In the genomic region with DNA sequence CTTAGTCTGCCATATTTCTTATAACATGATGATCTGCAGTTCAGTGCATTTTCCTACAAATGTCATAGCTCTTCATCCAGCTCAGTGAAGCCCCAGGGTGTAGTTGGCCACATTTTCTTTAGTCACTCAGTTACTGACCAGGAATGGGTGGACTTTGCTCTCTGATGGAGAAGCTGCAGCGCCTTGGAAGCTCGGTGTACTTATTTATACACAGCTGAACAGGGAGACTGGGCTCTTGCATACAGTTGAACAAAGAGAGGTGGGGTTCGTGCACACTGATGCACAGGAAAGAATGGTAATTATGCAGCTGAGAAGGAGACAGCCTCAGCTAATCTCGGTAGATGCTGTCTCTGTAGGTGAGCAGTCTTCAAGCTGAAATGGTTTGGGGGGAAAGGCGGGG, we compare ENCODE assay signal across 15 mouse cellular contexts.
"Had no signal": no experiment of that assay in that cellular context is flagged by ENCODE, and none has a peak within 500 bp of the region (broad histone marks: within the 10 kb centered on the region; RNA-seq: fewer than 3 reads in every experiment).

No protein-coding gene starts in this region.

- ATAC-seq: hindbrain, embryonic 16.5 days; inflammation-experienced regulatory T-cells, adult 6 months; liver, postnatal 0 days; midbrain, embryonic 16.5 days had no signal

- H3K27me3 ChIP-seq: liver, embryonic 13.5 days; lung, embryonic 15.5 days; midbrain, embryonic 12.5 days; neural tube, embryonic 13.5 days had no signal

- H3K4me1 ChIP-seq: limb, embryonic 12.5 days; liver, embryonic 13.5 days; lung, embryonic 15.5 days; midbrain, embryonic 12.5 days had no signal

- DNase-seq: liver; liver, embryonic 13.5 days; liver, postnatal 0 days; retina, postnatal 1 day; right cerebral cortex, postnatal 4 days; spleen, adult 18-20 months; thymus, adult 2 months; thymus, postnatal 25 days had no signal

- H3K9ac ChIP-seq: limb, embryonic 12.5 days; liver, embryonic 13.5 days; liver, postnatal 0 days; lung, embryonic 15.5 days; midbrain, embryonic 12.5 days; neural tube, embryonic 13.5 days had no signal

- H3K27ac ChIP-seq: limb, embryonic 12.5 days; liver, embryonic 13.5 days; lung, embryonic 15.5 days; midbrain, embryonic 12.5 days; neural tube, embryonic 13.5 days had no signal

- H3K36me3 ChIP-seq: limb, embryonic 12.5 days; liver, embryonic 13.5 days; lung, embryonic 15.5 days; midbrain, embryonic 12.5 days; neural tube, embryonic 13.5 days had no signal

- H3K9me3 ChIP-seq: limb, embryonic 12.5 days; liver, embryonic 13.5 days; lung, embryonic 15.5 days had no signal

- H3K4me2 ChIP-seq: limb, embryonic 12.5 days; liver, embryonic 13.5 days; lung, embryonic 15.5 days; midbrain, embryonic 12.5 days; neural tube, embryonic 13.5 days had no signal

- H3K4me3 ChIP-seq: limb, embryonic 12.5 days; liver, embryonic 13.5 days; lung, embryonic 15.5 days; midbrain, embryonic 12.5 days; neural tube, embryonic 13.5 days had no signal
